Mouse (Mus musculus) embryonic fibroblast, embryonic 13.5 days (primary cell): Measurements from ENCODE around the gene Gnb1.

Experiments used
- CTCF ChIP-seq: IDR thresholded peaks from 2 replicates; pipeline ENCODE4 v1.5.1; 2011; ENCODE audit warnings: mild to moderate bottlenecking, control low read depth, low read length, moderate library complexity, borderline replicate concordance; ENCODE audit not compliant: insufficient read depth
- POLR2A ChIP-seq: IDR thresholded peaks from 2 replicates; pipeline ENCODE4 v1.6.1; 2011; ENCODE audit warnings: low read depth, mild to moderate bottlenecking, control low read depth, low read length, moderate library complexity

- TF ChIP-seq CTCF (no peak), POLR2A (no peak)
Measured at GRCm38 (mm10) chr4:155522327-155522726, 31.2 kb downstream of the Gnb1 start.
